Mouse (Mus musculus) cerebellum, adult 2 months (tissue): ENCODE results near the gene Dock4.

ENCODE experiments used
- CTCF ChIP-seq: fragments of 200-500 bp; IDR thresholded peaks from 2 replicates; pipeline ENCODE4 v1.5.1; 2011; ENCODE audit warnings: low read depth, mild to moderate bottlenecking, control low read depth, low read length, moderate library complexity, borderline replicate concordance; ENCODE audit not compliant: insufficient read depth
- POLR2A ChIP-seq: fragments of 200-500 bp; IDR thresholded peaks from 2 replicates; pipeline ENCODE4 v1.6.1; 2011; ENCODE audit warnings: low read length, control low read depth, borderline replicate concordance; ENCODE audit not compliant: insufficient read depth

DNA sequence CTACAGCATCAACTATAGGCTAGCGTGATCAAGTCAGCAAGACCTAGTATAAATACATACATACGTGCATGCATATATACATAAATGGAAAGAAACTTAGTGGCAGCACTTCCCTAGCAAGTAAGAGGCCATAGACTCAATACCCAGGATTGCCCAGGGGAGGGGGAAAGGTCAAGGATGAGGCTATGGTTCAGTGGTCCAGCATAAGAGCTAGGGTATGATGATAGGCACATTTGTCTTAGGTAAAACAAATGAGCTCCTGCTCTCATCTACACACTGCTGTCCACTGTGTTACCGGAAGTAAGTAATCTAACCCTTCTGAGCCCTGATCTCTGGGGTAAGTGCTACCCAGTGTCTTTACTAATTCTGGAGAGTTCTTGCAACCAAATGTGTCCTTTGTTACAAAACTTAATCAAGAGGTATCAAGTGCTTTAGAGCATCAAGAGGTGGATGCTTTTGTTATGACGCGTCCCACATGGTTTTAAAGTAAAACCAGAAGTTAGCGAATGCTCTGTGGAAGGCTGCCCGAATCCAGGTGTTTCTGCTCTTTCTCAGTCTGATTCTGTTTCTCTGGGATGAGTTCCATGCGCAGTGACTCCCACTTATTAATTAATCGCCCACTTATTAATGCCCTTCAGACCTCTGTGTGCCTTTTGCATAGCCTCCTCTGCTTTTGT, 3.5 kb downstream of the Dock4 start:
- no peak for TF ChIP-seq POLR2A
- no peak for TF ChIP-seq CTCF
